Mouse (Mus musculus) intestine, embryonic 14.5 days (tissue): Measurements from ENCODE around the gene 4930470P17Rik. TPM values are rescaled to one million over a fixed set of nuclear protein-coding genes. Genes with fewer than 3 reads are reported as not detected.

Experiments
- ATAC-seq: fragments of 200-750 bp; cut with Nextera tagmentation; replicated peaks from 2 replicates; pipeline ENCODE4 v1.8.0; 2017; ENCODE audit warnings: low read depth, moderate number of reproducible peaks, moderate TSS enrichment, moderate library complexity; ENCODE audit not compliant: low FRiP score, low TSS enrichment
- DNase-seq: peaks from one replicate; pipeline ENCODE4 v3.0.0-alpha.2; 2018; ENCODE audit warnings: low spot score
- H3K27ac ChIP-seq: fragments of 300-500 bp; sonication (generic); 2 replicates; pipeline ENCODE4 v1.5.1; 2014; ENCODE audit warnings: low read depth, mild to moderate bottlenecking, control low read depth
- H3K27me3 ChIP-seq: fragments of 300-500 bp; sonication (generic); replicated peaks from 2 replicates; pipeline ENCODE4 v1.6.1; 2014; ENCODE audit warnings: low read length, control low read depth; ENCODE audit not compliant: control insufficient read depth, insufficient read depth
- H3K36me3 ChIP-seq: fragments of 300-500 bp; sonication (generic); 2 replicates; pipeline ENCODE4 v1.6.1; 2014; ENCODE audit warnings: low read length, control low read depth; ENCODE audit not compliant: control insufficient read depth, insufficient read depth
- H3K4me1 ChIP-seq: fragments of 300-500 bp; sonication (generic); replicated peaks from 2 replicates; pipeline ENCODE4 v1.6.1; 2014; ENCODE audit warnings: low read length, control low read depth, mixed read lengths; ENCODE audit not compliant: control insufficient read depth, insufficient read depth
- H3K4me2 ChIP-seq: fragments of 300-500 bp; sonication (generic); 2 replicates; pipeline ENCODE4 v1.6.1; 2014; ENCODE audit warnings: low read length
- H3K4me3 ChIP-seq: fragments of 300-500 bp; sonication (generic); 2 replicates; pipeline ENCODE4 v1.5.1; 2014; ENCODE audit warnings: low read depth, low read length, control low read depth, mixed read lengths
- H3K9ac ChIP-seq: fragments of 300-500 bp; sonication (generic); 2 replicates; pipeline ENCODE4 v1.6.1; 2014; ENCODE audit warnings: mild to moderate bottlenecking, low read length
- H3K9me3 ChIP-seq: fragments of 300-500 bp; sonication (generic); 2 replicates; pipeline ENCODE4 v1.6.1; 2016; ENCODE audit warnings: low read length, control low read depth; ENCODE audit not compliant: control insufficient read depth
- WGBS: fragments of 180-500 bp; shearing (Covaris S2); extraction: QIAGEN DNeasy Blood & Tissue Kit; methylation state at CpG from one replicate; pipeline ENCODE4 v1.1.7; 2014; 5-methylcytosine and 5-hydroxymethylcytosine counted together
- polyA plus RNA-seq: library from polyadenylated mRNA; unstranded; fragments of >200 nt; fragmentation: Nextera tagmentation; extraction: Ambion mirVana; gene quantifications from 2 replicates; pipeline ENCODE4 v1.2.1, GENCODE M21; 2014

Gene 4930470P17Rik
- polyA plus RNA-seq, 1 experiment from 2014 or later = not detected

DNA sequence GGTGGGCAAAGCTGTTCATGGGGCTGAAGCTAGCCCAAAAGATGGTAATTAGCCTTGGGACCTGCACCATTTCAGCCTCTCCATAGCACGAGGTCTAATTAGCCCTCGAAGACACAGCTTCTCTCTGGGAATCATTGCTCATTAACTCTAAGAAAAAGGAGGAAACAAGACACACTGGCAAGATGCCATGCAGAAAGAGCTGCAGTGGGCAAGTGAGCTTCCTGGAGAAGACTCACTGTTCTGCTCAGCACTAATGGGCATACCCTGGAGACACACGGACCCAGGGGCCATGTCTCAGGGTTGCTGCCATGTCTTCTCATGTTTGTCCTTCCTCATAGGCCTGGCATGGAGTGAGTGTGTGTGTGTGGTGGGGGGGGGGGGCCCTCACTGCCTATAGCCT lies 57.7 kb downstream of the 4930470P17Rik start:
- no peak for DNase-seq
- ATAC-seq = no peak
- no peaks in the 10 kb centered on the region for H3K9me3 ChIP-seq
- H3K27me3 ChIP-seq = no peaks in the 10 kb centered on the region
- H3K27ac ChIP-seq = no peak overlapping the region
- no peak overlapping the region for H3K9ac ChIP-seq
- no peaks in the 10 kb centered on the region for H3K36me3 ChIP-seq
- no peak overlapping the region for H3K4me2 ChIP-seq
- H3K4me3 ChIP-seq = no peak overlapping the region
- H3K4me1 ChIP-seq = peaks cover 7% of the 10 kb centered on the region; the same call in 1 of the 2 replicates
- WGBS = 81% methylated on average over 3 of the region's 3 CpGs

DNA sequence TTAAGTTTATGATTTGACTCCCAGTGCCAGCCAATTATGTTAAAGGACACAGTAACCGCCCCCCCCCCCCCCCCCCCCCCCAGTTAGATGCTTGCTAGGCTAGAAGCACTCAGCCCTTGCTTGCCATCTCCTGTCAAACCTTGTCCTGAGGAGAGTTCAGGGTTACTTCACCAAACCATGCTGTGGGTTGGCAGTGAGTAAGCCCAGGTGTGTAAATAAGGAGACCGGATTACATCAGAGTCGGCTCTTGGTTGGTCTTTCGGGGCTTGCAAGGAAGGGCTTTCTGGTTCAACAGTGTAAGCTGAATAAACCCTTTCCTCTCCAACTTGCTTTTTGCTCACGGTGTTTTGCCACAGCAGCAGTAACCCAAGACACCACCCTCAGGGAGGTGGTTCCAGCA lies 58.2 kb downstream of the 4930470P17Rik start:
- DNase-seq (no peak), ATAC-seq (no peak)
- H3K9ac ChIP-seq = no peak overlapping the region
- no peak overlapping the region for H3K27ac ChIP-seq
- H3K36me3 ChIP-seq = no peaks in the 10 kb centered on the region
- H3K4me2 ChIP-seq = no peak overlapping the region
- H3K4me3 ChIP-seq = no peak overlapping the region
- peaks cover 7% of the 10 kb centered on the region; the same call in 1 of the 2 replicates for H3K4me1 ChIP-seq
- 84% methylated on average over 5 of the region's 5 CpGs for WGBS
- no peaks in the 10 kb centered on the region for H3K27me3 ChIP-seq
- H3K9me3 ChIP-seq = no peaks in the 10 kb centered on the region

DNA sequence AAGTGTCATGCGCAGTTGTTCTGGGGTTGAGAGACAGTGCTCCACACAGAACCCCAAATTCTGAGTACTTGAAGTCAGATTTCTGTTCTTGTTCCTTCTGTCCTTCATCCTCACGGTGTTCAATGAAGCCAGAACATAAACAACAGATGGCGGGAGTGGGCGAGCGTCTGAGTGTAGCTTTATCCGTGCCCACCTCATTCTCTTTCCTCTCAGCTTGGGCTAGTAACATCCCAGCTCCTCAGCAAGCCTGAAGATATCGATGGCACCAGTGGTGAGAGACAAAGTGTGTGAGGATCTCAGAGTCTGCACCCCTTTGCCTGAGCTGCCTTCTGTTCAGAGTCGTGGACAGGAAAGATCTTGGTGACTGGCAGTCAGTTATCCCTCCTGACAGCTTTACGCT lies 62.6 kb downstream of the 4930470P17Rik start:
- 77% methylated on average over 9 of the region's 9 CpGs for WGBS
- ATAC-seq (no peak), DNase-seq (no peak)
- Histone ChIP-seq H3K27me3 (no peaks in the 10 kb centered on the region), H3K27ac (no peak overlapping the region), H3K4me3 (no peak overlapping the region), H3K4me2 (no peak overlapping the region), H3K4me1 (no peaks in the 10 kb centered on the region), H3K36me3 (no peaks in the 10 kb centered on the region), H3K9me3 (no peaks in the 10 kb centered on the region), H3K9ac (no peak overlapping the region)

DNA sequence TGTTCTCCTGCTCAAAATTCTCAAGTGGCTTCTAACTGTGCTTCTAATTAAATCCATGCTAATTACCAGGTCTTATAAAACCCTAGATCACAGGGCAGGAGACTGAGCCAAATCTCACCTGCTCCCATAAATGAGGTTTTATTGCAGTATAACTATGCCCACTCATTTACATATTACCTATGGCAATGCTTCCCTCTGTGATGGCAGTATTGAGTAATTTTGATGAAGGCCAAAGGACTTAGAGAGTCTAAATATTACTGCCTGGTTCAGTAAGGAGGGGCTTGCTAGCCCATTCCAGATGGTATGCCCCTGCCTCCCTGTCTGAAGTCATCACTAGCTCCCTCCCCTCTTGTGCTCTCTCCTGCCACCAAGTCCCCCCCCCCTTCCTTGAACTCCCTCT lies 66.0 kb downstream of the 4930470P17Rik start:
- no peaks in the 10 kb centered on the region for H3K9me3 ChIP-seq
- H3K36me3 ChIP-seq = no peaks in the 10 kb centered on the region
- H3K27me3 ChIP-seq = no peaks in the 10 kb centered on the region
- no peak overlapping the region for H3K4me3 ChIP-seq
- no peak overlapping the region for H3K4me2 ChIP-seq
- ATAC-seq (no peak), DNase-seq (no peak)
- no peak overlapping the region for H3K27ac ChIP-seq
- no peaks in the 10 kb centered on the region for H3K4me1 ChIP-seq
- H3K9ac ChIP-seq = no peak overlapping the region

DNA sequence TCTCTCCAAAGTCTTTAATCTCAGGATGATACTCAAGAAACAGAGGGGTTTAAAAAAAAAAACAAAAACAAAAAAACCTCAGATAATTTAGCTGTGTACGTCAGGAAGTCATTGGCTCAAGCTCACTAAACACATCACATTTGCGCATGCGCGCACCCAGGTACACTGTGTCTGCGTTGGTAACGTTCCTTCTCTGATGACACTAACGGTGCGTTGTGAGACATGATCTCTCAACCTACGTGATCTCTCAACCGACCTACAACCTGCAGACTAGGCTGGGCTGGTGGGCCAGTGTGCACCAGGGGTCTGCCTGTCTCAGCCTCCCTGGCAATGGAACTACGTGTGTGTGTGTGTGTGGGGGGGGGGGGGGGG lies 67.0 kb downstream of the 4930470P17Rik start:
- DNase-seq = no peak
- H3K4me2 ChIP-seq = no peak overlapping the region
- H3K9ac ChIP-seq = no peak overlapping the region
- H3K9me3 ChIP-seq = no peaks in the 10 kb centered on the region
- no peak overlapping the region for H3K27ac ChIP-seq
- no peaks in the 10 kb centered on the region for H3K36me3 ChIP-seq
- no peaks in the 10 kb centered on the region for H3K27me3 ChIP-seq
- no peaks in the 10 kb centered on the region for H3K4me1 ChIP-seq
- WGBS = 95% methylated on average over 10 of the region's 11 CpGs
- no peak overlapping the region for H3K4me3 ChIP-seq
- no peak for ATAC-seq

DNA sequence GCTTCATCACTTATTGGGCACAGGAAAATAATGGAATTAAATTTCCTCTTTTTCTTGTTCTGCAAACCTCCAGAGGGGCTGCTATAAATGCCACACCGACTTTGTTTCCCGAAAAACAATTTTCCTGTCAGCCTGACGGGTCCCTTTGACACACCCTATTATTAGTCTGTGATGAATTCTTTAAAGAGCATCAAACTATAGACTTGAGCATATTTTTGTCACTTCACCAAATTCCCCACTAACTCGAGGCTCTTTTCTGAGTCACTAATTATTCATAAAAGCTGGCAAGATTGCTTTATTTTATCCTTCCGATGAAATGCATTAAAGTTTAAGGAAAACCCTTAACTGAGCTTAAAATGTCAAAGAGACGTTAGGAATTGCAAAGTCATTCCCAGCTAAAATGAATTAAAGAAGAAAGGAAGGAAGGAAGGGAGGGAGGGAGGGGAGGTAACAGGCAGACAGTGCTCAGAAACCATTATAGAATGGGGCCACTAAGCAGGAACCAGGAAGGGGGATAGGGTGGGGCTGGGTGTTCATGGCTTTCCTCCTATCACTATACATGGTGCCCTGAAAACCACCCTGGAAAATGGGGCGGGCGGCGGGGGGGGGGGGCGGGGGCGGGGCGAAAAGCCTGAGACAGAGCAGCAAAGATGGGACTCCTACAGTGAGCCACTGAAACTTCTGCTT lies 67.6 kb downstream of the 4930470P17Rik start:
- Histone ChIP-seq H3K4me3 (no peak overlapping the region), H3K9me3 (no peaks in the 10 kb centered on the region), H3K27ac (no peak overlapping the region), H3K36me3 (no peaks in the 10 kb centered on the region), H3K9ac (no peak overlapping the region), H3K4me1 (no peaks in the 10 kb centered on the region), H3K4me2 (no peak overlapping the region), H3K27me3 (no peaks in the 10 kb centered on the region)
- 63% methylated on average over 11 of the region's 12 CpGs for WGBS
- DNase-seq (no peak), ATAC-seq (no peak)

DNA sequence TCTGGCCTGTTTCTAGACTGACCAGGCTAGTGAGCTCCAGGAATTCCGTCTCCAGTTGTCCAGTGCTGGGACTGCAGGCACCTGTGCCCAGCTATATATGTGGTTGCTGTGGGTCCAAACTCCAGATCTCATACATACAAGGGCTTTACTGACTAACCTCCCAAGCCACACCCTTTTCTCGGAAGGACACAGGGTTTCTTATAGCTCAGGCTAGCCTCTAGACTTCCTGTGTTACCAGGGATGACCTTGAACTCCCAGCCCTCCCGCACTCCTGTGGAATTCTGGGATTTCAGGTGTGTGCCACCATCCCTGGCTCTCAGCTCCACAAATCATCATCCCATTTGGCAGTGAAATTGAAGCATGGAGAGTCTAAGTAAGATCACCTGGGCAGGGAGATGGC lies 71.6 kb downstream of the 4930470P17Rik start:
- Histone ChIP-seq H3K27me3 (no peaks in the 10 kb centered on the region), H3K27ac (no peak overlapping the region), H3K4me3 (no peak overlapping the region), H3K9ac (no peak overlapping the region), H3K4me1 (no peaks in the 10 kb centered on the region), H3K36me3 (no peaks in the 10 kb centered on the region), H3K9me3 (no peaks in the 10 kb centered on the region), H3K4me2 (no peak overlapping the region)
- DNase-seq (no peak), ATAC-seq (no peak)
- WGBS = 84% methylated on average over 3 of the region's 3 CpGs

DNA sequence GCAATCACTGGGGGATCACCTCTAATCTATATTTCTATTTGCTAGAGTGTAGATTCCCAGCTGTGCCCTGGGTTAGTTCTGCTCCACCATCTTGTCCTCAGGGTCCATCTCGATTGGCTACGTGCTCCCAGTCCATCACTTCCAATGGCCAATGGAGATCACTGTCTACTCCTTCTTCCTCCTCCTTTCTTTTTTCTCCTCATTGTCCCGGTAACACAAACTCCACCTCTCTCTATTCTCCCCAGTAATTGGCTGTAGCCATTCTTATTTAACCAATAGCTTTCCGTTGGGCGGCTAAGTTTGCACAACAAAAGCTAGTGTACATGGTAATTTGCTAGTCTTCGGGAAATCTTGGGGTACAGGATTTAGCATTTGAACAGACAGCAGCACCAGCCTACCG lies 72.1 kb downstream of the 4930470P17Rik start:
- Histone ChIP-seq H3K4me2 (no peak overlapping the region), H3K27me3 (no peaks in the 10 kb centered on the region), H3K9ac (no peak overlapping the region), H3K36me3 (no peaks in the 10 kb centered on the region), H3K27ac (no peak overlapping the region), H3K9me3 (no peaks in the 10 kb centered on the region), H3K4me3 (no peak overlapping the region), H3K4me1 (no peaks in the 10 kb centered on the region)
- WGBS = 90% methylated on average over 7 of the region's 7 CpGs
- ATAC-seq (no peak), DNase-seq (no peak)
